Mouse (Mus musculus) bone marrow macrophage, adult 2 months (primary cell): ENCODE results near the gene Usp45. TPM values are rescaled to one million over a fixed set of nuclear protein-coding genes. Genes with fewer than 3 reads are reported as not detected.
"Not testable (repeated sequence)": the region's sequence is repeated elsewhere in the genome, so short reads cannot be mapped to it uniquely, and the experiment has no call there.

Experiments
- H3K27ac ChIP-seq: 2 replicates; pipeline ENCODE4 v1.5.1; 2012; ENCODE audit warnings: low read depth, low read length; ENCODE audit not compliant: insufficient read depth
- H3K4me1 ChIP-seq: 2 replicates; pipeline ENCODE4 v1.6.1; 2012; ENCODE audit warnings: low read length; ENCODE audit not compliant: control insufficient read depth, insufficient read depth
- H3K4me3 ChIP-seq: 2 replicates; pipeline ENCODE4 v1.5.1; 2012; ENCODE audit warnings: mild to moderate bottlenecking, low read length, moderate library complexity; ENCODE audit not compliant: insufficient read depth
- CTCF ChIP-seq: IDR thresholded peaks from 2 replicates; pipeline ENCODE4 v1.5.1; 2012; ENCODE audit warnings: low read depth, mild to moderate bottlenecking, low read length, moderate library complexity
- POLR2A ChIP-seq: IDR thresholded peaks from 2 replicates; pipeline ENCODE4 v1.6.1; 2012; ENCODE audit warnings: mild to moderate bottlenecking, low read depth, low read length, borderline replicate concordance
- polyA plus RNA-seq: library from polyadenylated mRNA; stranded (reverse); fragments of >200 nt; gene quantifications from 2 replicates; pipeline ENCODE4 v1.2.4, GENCODE M21; 2012; ENCODE audit not compliant: missing spikeins, insufficient read depth, insufficient read length

Gene Usp45
- 23.0 and 23.7 TPM in 2 replicates for polyA plus RNA-seq

DNA sequence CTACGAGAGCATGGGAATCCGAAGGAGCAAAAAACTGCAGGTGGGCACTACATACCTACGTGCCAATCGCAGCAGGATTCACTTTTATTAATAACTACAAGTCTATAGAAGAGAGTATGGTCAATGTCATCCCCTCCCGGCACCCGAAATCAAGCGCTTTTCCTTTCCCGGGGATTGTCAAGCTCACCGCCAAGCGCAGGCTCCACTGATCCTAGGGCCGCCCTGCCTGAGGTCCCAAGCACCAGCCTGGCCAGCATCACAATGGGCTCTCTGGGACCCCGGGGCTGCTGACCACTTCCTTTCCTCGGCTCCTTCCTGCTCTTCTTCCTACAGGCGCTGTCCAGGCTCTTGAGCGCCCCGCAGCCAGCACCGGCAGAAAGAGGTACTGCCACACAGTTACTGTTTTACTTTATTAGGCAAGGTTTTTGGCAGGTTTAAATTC is at the start of gene Usp45, which contains the start of gene Tstd3:
Gene Usp45 (plus strand): TSS at position 294 of the 442 bp plus-strand sequence.
Gene Tstd3 (minus strand): TSS at position 350 of the 442 bp plus-strand sequence.
- Histone ChIP-seq H3K27ac (no peak within 1 kb of the TSS), H3K4me3 (peak within 1 kb of the TSS; percentile 63), H3K4me1 (peaks cover 3% of the 10 kb centered on the region; the same call in 1 of the 2 replicates)
- peak; percentile 47 for TF ChIP-seq CTCF
- no peak for TF ChIP-seq POLR2A

DNA sequence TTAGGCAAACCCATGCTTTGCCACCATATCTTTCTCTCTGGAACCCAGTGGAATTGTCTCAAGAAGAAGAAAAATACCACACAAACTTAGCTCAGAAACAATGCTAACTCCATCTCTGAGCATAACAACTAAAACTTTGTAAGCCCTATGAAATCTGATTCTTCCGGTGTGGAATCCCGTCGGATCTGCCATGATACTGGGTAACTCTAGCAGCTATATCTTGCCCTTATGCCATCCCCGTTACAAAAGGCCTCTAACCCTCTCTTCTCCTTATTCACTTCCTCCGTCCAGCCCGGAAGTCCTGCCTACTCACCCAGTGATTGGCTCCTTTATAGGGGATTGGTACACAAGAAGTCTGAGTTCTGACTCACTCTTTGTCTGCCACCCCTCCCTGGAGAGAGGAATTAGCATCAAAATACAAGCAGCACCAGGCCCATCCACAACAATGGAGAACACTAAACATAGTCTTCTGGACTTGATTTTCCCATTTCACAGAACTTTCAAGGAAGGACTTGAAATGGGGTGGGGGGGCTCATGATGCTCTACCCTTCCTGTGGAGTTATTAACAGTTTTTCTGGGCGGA is 44.1 kb upstream of the Usp45 start:
- TF ChIP-seq POLR2A (no peak), CTCF (no peak)
- Histone ChIP-seq H3K4me1 (peaks cover 2% of the 10 kb centered on the region; the same call in 1 of the 2 replicates), H3K4me3 (no peak overlapping the region), H3K27ac (no peak overlapping the region)

DNA sequence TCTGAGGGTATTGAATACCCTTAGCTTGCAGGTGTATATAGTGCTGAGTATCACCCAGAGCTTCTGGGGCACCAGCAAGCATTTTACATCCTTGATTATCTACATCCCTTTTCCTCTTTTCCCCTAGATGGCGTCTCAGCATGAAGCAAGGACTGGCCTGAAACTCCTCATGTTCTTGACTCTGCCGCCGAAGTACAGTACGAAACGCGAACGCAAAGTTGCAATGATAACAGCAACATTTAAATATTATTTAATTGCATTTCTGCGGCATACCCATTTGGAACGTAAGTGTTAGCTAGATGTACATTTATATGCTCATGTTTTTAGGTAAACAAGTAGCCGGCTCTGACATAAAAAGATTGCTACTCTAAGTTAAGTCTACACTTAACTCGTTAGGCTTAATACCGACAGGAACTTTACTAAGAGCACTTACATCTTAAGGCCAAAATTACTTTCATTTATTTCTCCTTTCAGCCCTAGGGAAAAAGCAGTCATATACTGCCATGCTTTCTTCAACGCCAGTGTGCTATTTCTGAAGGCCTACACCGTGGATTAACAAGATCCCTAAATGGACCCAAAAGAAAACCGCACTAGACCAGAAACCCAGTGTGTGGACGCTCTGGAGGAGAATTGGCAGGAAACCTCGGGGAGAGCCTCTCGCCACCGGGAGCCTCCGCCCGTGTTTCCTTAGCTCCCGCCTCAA is 39.9 kb upstream of the Usp45 start:
- H3K4me3 ChIP-seq: peak overlapping the region; percentile 75
- TF ChIP-seq POLR2A (no peak), CTCF (no peak)
- H3K4me1 ChIP-seq: peaks cover 5% of the 10 kb centered on the region; the same call in 1 of the 2 replicates
- H3K27ac ChIP-seq: peak overlapping the region; percentile 53

DNA sequence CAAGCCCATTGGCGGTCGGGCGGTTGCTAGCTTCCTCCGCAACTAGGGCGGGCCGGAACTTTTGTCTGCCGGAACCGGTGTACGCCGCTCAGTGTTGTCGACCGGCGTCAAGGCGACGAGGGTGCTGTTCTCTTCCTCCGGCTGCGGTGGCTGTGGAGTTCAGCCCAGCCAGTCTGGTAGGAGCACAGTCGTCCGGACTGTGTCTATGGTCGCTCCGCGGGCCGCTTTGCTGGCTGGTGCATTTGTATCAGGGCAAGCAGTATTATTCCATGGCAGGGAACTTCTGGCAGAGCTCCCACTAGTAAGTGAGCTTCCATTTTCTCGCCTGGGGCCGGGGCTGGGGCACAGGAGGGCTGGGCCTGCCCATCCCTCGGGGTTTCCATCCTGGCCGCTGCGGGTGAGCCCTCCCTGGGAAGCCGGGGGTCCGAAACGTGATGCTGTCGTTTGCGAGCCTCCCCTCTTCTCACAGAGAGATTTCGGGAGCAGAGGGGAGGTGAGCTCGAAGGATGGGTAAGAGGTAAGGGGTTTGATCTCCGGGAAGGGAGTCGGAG is 39.3 kb upstream of the Usp45 start, which contains the start of gene Ccnc:
Gene Ccnc (plus strand): TSS at position 87 of the 551 bp plus-strand sequence.
- Histone ChIP-seq H3K4me1 (peaks cover 5% of the 10 kb centered on the region; the same call in 1 of the 2 replicates), H3K4me3 (peak within 1 kb of the TSS; percentile 75), H3K27ac (peak within 1 kb of the TSS; percentile 53)
- TF ChIP-seq CTCF (no peak), POLR2A (no peak)

DNA sequence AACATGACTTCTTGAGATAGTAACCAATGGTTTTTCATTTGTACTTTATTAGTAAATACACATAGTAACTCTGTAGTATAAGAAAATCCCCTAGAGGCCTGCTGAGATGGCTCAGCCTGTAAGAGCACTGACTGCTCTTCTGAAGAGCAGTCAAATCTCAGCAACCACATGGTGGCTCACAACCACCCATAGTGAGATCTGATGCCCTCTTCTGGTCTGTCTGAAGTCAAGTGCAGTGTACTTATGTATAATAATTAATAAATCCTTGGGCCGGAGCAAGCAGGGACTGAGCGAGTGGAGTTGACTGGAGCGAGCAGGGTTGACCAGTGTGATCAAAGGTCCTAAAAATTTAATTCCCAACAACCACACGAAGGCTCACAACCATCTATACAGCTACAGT is 27.8 kb upstream of the Usp45 start:
- no peak overlapping the region for H3K27ac ChIP-seq
- TF ChIP-seq CTCF: no peak
- no peak for TF ChIP-seq POLR2A
- H3K4me1 ChIP-seq: no peaks in the 10 kb centered on the region
- no peak overlapping the region for H3K4me3 ChIP-seq

- not testable (repeated sequence) for H3K4me3 ChIP-seq, H3K27ac ChIP-seq, H3K4me1 ChIP-seq
These were observed 22.8 kb upstream of the Usp45 start for GRCm38 (mm10) chr4:21744142-21744541.

DNA sequence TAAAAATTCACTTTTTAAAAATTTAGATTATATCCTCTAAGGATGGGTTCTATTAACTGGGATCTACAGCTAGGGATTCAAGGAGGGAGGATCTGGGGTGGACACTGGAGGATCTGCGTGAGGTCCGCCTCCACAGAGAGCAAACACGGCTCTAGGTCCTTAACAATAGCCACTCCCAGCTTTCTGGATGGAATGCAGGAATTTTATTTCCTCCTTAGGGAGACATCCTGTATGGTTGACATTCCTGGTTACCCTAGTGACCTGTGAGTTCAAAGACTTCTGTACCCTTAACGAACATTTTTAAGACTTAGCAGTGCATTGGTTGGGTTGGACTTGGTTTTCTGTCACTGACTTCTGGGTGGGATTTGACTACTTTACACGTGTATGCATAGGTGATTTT is 21.2 kb upstream of the Usp45 start:
- TF ChIP-seq CTCF: no peak
- TF ChIP-seq POLR2A: no peak

DNA sequence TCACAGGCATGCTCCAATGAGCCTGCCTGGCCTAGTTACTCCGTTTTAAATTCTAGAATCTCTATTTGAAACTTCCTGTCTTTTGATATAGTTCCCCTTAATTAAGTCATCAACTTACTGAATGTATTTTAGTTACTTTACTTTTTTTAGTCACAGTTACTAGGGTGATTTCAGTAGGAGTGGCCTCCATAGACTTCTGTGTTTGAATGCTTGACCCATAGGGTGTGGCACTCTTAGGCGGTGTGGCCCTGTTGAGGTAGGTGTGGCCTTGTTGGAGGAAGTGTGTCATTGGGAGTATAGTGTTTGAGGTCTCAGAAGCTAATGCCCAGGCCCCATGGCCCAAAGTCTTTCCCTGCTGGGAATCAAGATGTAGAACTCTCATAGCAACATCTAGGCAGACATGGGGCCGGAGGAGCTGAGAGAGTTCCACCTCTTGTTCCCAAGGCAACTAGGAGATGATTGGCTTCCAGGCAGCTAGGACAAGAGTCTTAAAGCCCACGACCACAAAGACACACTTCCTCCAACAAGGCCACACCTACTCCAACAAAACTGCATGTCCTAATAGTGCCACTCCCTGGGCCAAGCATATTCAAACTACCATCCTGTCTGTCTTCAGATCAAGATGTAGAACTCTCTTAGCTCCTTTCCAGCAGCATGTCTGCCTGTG is 11.7 kb upstream of the Usp45 start:
- peak overlapping the region; percentile 91 for H3K27ac ChIP-seq

More for the DNA sequence above, 21.2 kb upstream of the Usp45 start:
- H3K4me3 ChIP-seq: no peak overlapping the region
- no peaks in the 10 kb centered on the region for H3K4me1 ChIP-seq
- no peak overlapping the region for H3K27ac ChIP-seq

DNA sequence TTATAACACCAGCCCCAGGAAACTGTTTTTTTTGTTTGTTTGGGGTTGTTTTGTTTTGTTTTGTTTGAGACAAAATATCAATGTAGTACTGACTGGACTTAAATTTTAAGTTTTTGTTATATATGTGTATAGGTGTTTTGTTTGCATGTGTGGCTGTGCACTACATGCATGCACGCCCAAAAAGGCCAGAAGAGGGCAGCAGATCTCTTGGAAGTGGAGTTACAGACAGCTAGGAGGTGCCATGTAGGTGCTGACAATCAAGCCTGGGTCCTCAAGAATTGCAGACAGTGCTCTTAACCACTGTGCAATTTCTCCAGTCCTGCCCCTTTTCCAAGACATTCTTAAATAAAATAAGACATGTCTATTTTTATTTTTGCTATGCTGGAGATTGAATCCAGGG is 8.1 kb upstream of the Usp45 start:
- TF ChIP-seq CTCF (peak; percentile 25; the same call in 1 of the 2 replicates), POLR2A (no peak)
- Histone ChIP-seq H3K4me1 (peaks cover 15% of the 10 kb centered on the region), H3K4me3 (no peak overlapping the region), H3K27ac (no peak overlapping the region)

More for the DNA sequence above, 11.7 kb upstream of the Usp45 start:
- TF ChIP-seq CTCF (no peak), POLR2A (no peak)
- Histone ChIP-seq H3K4me3 (peak overlapping the region; percentile 21), H3K4me1 (peaks cover 15% of the 10 kb centered on the region)
